16 mouse cellular contexts compared by ENCODE assay signal in genomic region chr3:148907873-148908272, GRCm38 (mm10).
A peak's percentile ranks its signal among the peaks of the same experiment; 100 is the strongest.
DNase-seq lines count a peak whose midpoint lies in the region; ATAC-seq lines count a peak whose summit lies in the region.
"Had no signal": no experiment of that assay in that cellular context is flagged by ENCODE, and none has a peak within 500 bp of the region (broad histone marks: within the 10 kb centered on the region; RNA-seq: fewer than 3 reads in every experiment).

No protein-coding gene starts in this region.

- no peak overlapping the region for H3K27ac ChIP-seq in heart, embryonic 11.5 days (ENCODE audit: low read depth, low read length)
- peak overlapping the region; percentile 71 for H3K27ac ChIP-seq in brown adipose tissue, adult 24 weeks (replicated peaks; ENCODE audit: low read depth, low read length)
- H3K27ac ChIP-seq: embryonic facial prominence, embryonic 10.5 days; forebrain, embryonic 13.5 days; hindbrain, embryonic 10.5 days; hindbrain, embryonic 15.5 days had no signal

- H3K4me3 ChIP-seq in heart, embryonic 11.5 days (ENCODE audit: low read depth, low read length) = no peak overlapping the region
- H3K4me3 ChIP-seq in brown adipose tissue, adult 24 weeks (ENCODE audit: insufficient read depth, low read depth, low read length) = no peak overlapping the region
- H3K4me3 ChIP-seq: embryonic facial prominence, embryonic 10.5 days; forebrain, embryonic 13.5 days; heart, embryonic 15.5 days; hindbrain, embryonic 10.5 days; hindbrain, embryonic 15.5 days had no signal

- intact Hi-C loops in left cerebral cortex, postnatal 36 days (cut with DNase I) = no loop called here

- H3K36me3 ChIP-seq in heart, embryonic 11.5 days (ENCODE audit: control insufficient read depth, insufficient read depth, low read length) = no peaks in the 10 kb centered on the region
- H3K36me3 ChIP-seq: heart, embryonic 15.5 days; hindbrain, embryonic 10.5 days; hindbrain, embryonic 15.5 days had no signal

- no peak overlapping the region for H3K4me2 ChIP-seq in heart, embryonic 11.5 days
- H3K4me2 ChIP-seq: forebrain, embryonic 13.5 days; heart, embryonic 15.5 days; hindbrain, embryonic 15.5 days had no signal

- DNase-seq in heart, adult 8-10 months (ENCODE audit: low spot score) = peak; percentile 41
- peak; percentile 44 for DNase-seq in lung, postnatal 10 days
- DNase-seq in left cerebral cortex, postnatal 36 days (ENCODE audit: low spot score in 2 of 2) = no peak
- DNase-seq: adrenal gland, adult 2 months; adrenal gland, postnatal 25 days; cerebellum, adult 2 months; cerebellum, postnatal 10 days; forebrain, postnatal 0 days had no signal

- H3K4me1 ChIP-seq in heart, embryonic 11.5 days (ENCODE audit: control insufficient read depth, insufficient read depth, low read length) = peaks cover 27% of the 10 kb centered on the region
- H3K4me1 ChIP-seq in brown adipose tissue, adult 24 weeks (ENCODE audit: control insufficient read depth, insufficient read depth, insufficient read length, low read length) = peaks cover 28% of the 10 kb centered on the region

- WGBS in heart, embryonic 11.5 days (ENCODE audit: insufficient replicate concordance) = 58% methylated on average over 3 of the region's 3 CpGs

- ATAC-seq in heart, embryonic 11.5 days (replicated peaks; ENCODE audit: insufficient number of reproducible peaks, low FRiP score, low TSS enrichment) = no peak
- ATAC-seq in megakaryocyte-erythroid progenitor cell, adult 5-6 weeks (replicated peaks; ENCODE audit: low FRiP score, low TSS enrichment, poor library complexity, severe bottlenecking) = 0 out of 2 replicates have a peak, but pooled peaks have one; percentile 53
- ATAC-seq: forebrain, embryonic 13.5 days; forebrain, postnatal 0 days had no signal

- H3K27me3 ChIP-seq in heart, embryonic 11.5 days (ENCODE audit: control insufficient read depth, insufficient read depth, low read length) = no peaks in the 10 kb centered on the region
- H3K27me3 ChIP-seq: forebrain, embryonic 13.5 days; heart, embryonic 15.5 days; hindbrain, embryonic 15.5 days had no signal

- no peak overlapping the region for H3K9ac ChIP-seq in heart, embryonic 11.5 days (ENCODE audit: low read depth, low read length)
- H3K9ac ChIP-seq: forebrain, embryonic 13.5 days; forebrain, postnatal 0 days; heart, embryonic 15.5 days; hindbrain, embryonic 15.5 days had no signal

- H3K9me3 ChIP-seq in heart, embryonic 11.5 days (replicated peaks; ENCODE audit: control insufficient read depth, low read length) = no peaks in the 10 kb centered on the region
- H3K9me3 ChIP-seq: embryonic facial prominence, embryonic 10.5 days; forebrain, embryonic 13.5 days; heart, embryonic 15.5 days; hindbrain, embryonic 10.5 days; hindbrain, embryonic 15.5 days had no signal

Comparison
In these comparisons a context has a peak if more than half of its experiments do, and no peak if none do; other contexts are left out.
1. DNase-seq: peak in heart, adult 8-10 months (single experiment) and lung, postnatal 10 days (single experiment); none in left cerebral cortex, postnatal 36 days (0 of 2).